In genomic region chr14:55148363-55148915, GRCm38 (mm10) we compare ENCODE assay signal across 8 mouse cellular contexts. TPM values are rescaled to one million over a fixed set of nuclear protein-coding genes. Genes with fewer than 3 reads are reported as not detected.
A peak's percentile ranks its signal among the peaks of the same experiment; 100 is the strongest.
DNase-seq lines count a peak whose midpoint lies in the region; ATAC-seq and TF ChIP-seq lines count a peak whose summit lies in the region.

No protein-coding gene starts in this region.

- H3K4me2 ChIP-seq in kidney, embryonic 16.5 days (replicated peaks; ENCODE audit: low read depth, low read length), result no peak overlapping the region
- no peak overlapping the region for H3K4me2 ChIP-seq in liver, embryonic 14.5 days (ENCODE audit: low read depth)

- 27% methylated on average over 5 of the region's 5 CpGs for WGBS in kidney, embryonic 16.5 days
- WGBS in liver, embryonic 14.5 days (ENCODE audit: insufficient replicate concordance), result 25% methylated on average over 5 of the region's 5 CpGs

- peak; percentile 79 to 81 for DNase-seq in B cell, adult 2 months
- DNase-seq in R1 (ENCODE audit: low read depth, low spot score), result peak; percentile 74
- peak; percentile 90 to 94 for DNase-seq in cerebellum, postnatal 10 days
- peak; percentile 72 for DNase-seq in gastrocnemius, postnatal 10 days
- peak; percentile 12 to 31 (median 20) for DNase-seq in liver, embryonic 14.5 days (ENCODE audit: low read depth in 3 of 3, low spot score in 3 of 3)
- DNase-seq in thymus, postnatal 4 days, result peak; percentile 81

- ATAC-seq in kidney, embryonic 16.5 days (ENCODE audit: low FRiP score, low TSS enrichment), result 0 out of 2 replicates have a peak, but pooled peaks have one; percentile 39
- no peak for ATAC-seq in liver, embryonic 14.5 days (ENCODE audit: insufficient read depth)
- ATAC-seq in neutrophil, adult 5-6 weeks (ENCODE audit: extremely low read depth, insufficient number of reproducible peaks, low FRiP score, poor library complexity, severe bottlenecking), result peak; percentile 56; the same call in 1 of the 2 replicates

- 0 out of 2 replicates have a peak, but pooled peaks cover 3% of the 10 kb centered on the region for H3K4me1 ChIP-seq in kidney, embryonic 16.5 days (ENCODE audit: insufficient read depth, low read length)
- peaks cover 0 to 5% of the 10 kb centered on the region in 2 experiments; a peak in 2 of 4 replicates for H3K4me1 ChIP-seq in liver, embryonic 14.5 days (replicated peaks; ENCODE audit: control insufficient read depth in 2 of 2, insufficient read depth in 2 of 2, low read length in 1 of 2)

- H3K27ac ChIP-seq in kidney, embryonic 16.5 days (ENCODE audit: low read length), result no peak overlapping the region
- H3K27ac ChIP-seq in liver, embryonic 14.5 days, result no peak overlapping the region

- no peaks in the 10 kb centered on the region for H3K9me3 ChIP-seq in kidney, embryonic 16.5 days (ENCODE audit: low read length)
- H3K9me3 ChIP-seq in liver, embryonic 14.5 days (ENCODE audit: control insufficient read depth, low read length), result no peaks in the 10 kb centered on the region

- peak; percentile 82 for TF ChIP-seq CTCF in liver, embryonic 14.5 days (IDR thresholded peaks at IDR 0.05; ENCODE audit: low read depth)

- no peaks in the 10 kb centered on the region for H3K27me3 ChIP-seq in kidney, embryonic 16.5 days (ENCODE audit: insufficient read depth, low read length)
- H3K27me3 ChIP-seq in liver, embryonic 14.5 days (ENCODE audit: control insufficient read depth, insufficient read depth, low read length), result no peaks in the 10 kb centered on the region; the same call in 1 of the 2 replicates

- H3K4me3 ChIP-seq in kidney, embryonic 16.5 days (ENCODE audit: low read length), result no peak overlapping the region
- no peak overlapping the region for H3K4me3 ChIP-seq in liver, embryonic 14.5 days (ENCODE audit: insufficient read depth in 1 of 2, low read depth in 2 of 2, low read length in 2 of 2)

- H3K36me3 ChIP-seq in kidney, embryonic 16.5 days (ENCODE audit: insufficient read depth, low read length), result no peaks in the 10 kb centered on the region
- no peaks in the 10 kb centered on the region for H3K36me3 ChIP-seq in liver, embryonic 14.5 days (replicated peaks; ENCODE audit: control insufficient read depth, insufficient read depth, low read depth)

- H3K9ac ChIP-seq in kidney, embryonic 16.5 days (replicated peaks; ENCODE audit: low read length), result no peak overlapping the region
- H3K9ac ChIP-seq in liver, embryonic 14.5 days (replicated peaks), result no peak overlapping the region

- TF ChIP-seq EP300 in liver, embryonic 14.5 days (IDR thresholded peaks at IDR 0.05; ENCODE audit: low read depth), result no peak

RNA-seq across cellular contexts. Expression of gene Jph4, which starts 31.7 kb away (rescaled TPM):
- 1 to 10 TPM; 1.5 to 1.6 TPM for total RNA-seq in gastrocnemius, postnatal 10 days (2021)
- 0.45 and 0.51 TPM in 2 replicates for polyA plus RNA-seq in kidney, embryonic 16.5 days (2015; fragmentation: Nextera tagmentation; extraction: Ambion mirVana)
- 0.04 and 0.15 TPM in 2 replicates for polyA plus RNA-seq in liver, embryonic 14.5 days (2012; rRNA removed)
- polyA plus RNA-seq in liver, embryonic 14.5 days (2014; fragmentation: Nextera tagmentation; extraction: Ambion mirVana), result 0.04 TPM in 1 of 2 replicates, not detected in the other
- 0.12 TPM in 1 of 2 replicates, not detected in the other for total RNA-seq in neutrophil, adult 5-6 weeks (2017)

RNA-seq across cellular contexts. Expression of gene Ap1g2, which starts 42.0 kb away (rescaled TPM):
- 1 to 10 TPM; 4.6 to 5.0 TPM for total RNA-seq in gastrocnemius, postnatal 10 days (2021)
- polyA plus RNA-seq in kidney, embryonic 16.5 days (2015; fragmentation: Nextera tagmentation; extraction: Ambion mirVana), result 23.2 and 23.3 TPM in 2 replicates
- 12.7 and 13.4 TPM in 2 replicates for polyA plus RNA-seq in liver, embryonic 14.5 days (2012; rRNA removed)
- polyA plus RNA-seq in liver, embryonic 14.5 days (2014; fragmentation: Nextera tagmentation; extraction: Ambion mirVana), result 18.6 and 21.2 TPM in 2 replicates
- total RNA-seq in neutrophil, adult 5-6 weeks (2017), result 48.5 TPM in 2 replicates

RNA-seq across cellular contexts. Expression of gene Thtpa, which starts 53.9 kb away (rescaled TPM):
- total RNA-seq in gastrocnemius, postnatal 10 days (2021), result 10 to 100 TPM; 12.8 to 13.9 TPM
- 27.1 and 28.9 TPM in 2 replicates for polyA plus RNA-seq in kidney, embryonic 16.5 days (2015; fragmentation: Nextera tagmentation; extraction: Ambion mirVana)
- 2.0 and 2.6 TPM in 2 replicates for polyA plus RNA-seq in liver, embryonic 14.5 days (2012; rRNA removed)
- 4.3 and 4.6 TPM in 2 replicates for polyA plus RNA-seq in liver, embryonic 14.5 days (2014; fragmentation: Nextera tagmentation; extraction: Ambion mirVana)
- 5.2 TPM in 2 replicates for total RNA-seq in neutrophil, adult 5-6 weeks (2017)

RNA-seq across cellular contexts. Expression of gene Zfhx2, which starts 56.3 kb away (rescaled TPM):
- total RNA-seq in gastrocnemius, postnatal 10 days (2021), result 1 to 10 TPM; 1.8 to 3.0 TPM
- polyA plus RNA-seq in kidney, embryonic 16.5 days (2015; fragmentation: Nextera tagmentation; extraction: Ambion mirVana), result 4.3 and 6.0 TPM in 2 replicates
- 0.26 and 0.29 TPM in 2 replicates for polyA plus RNA-seq in liver, embryonic 14.5 days (2012; rRNA removed)
- 0.61 and 0.62 TPM in 2 replicates for polyA plus RNA-seq in liver, embryonic 14.5 days (2014; fragmentation: Nextera tagmentation; extraction: Ambion mirVana)
- total RNA-seq in neutrophil, adult 5-6 weeks (2017), result 7.2 and 7.8 TPM in 2 replicates

Comparison
In these comparisons a context has a peak if more than half of its experiments do, and no peak if none do; other contexts are left out.
1. DNase-seq: peak in every context shown above with its lines; median percentile 92 in cerebellum, postnatal 10 days; 81 in thymus, postnatal 4 days; 80 in B cell, adult 2 months; 74 in R1; 72 in gastrocnemius, postnatal 10 days; 20 in liver, embryonic 14.5 days.